Mouse (Mus musculus) stomach, embryonic 15.5 days (tissue): ENCODE results near the gene Tmed6. TPM values are rescaled to one million over a fixed set of nuclear protein-coding genes. Genes with fewer than 3 reads are reported as not detected.
A peak's percentile ranks its signal among the peaks of the same experiment; 100 is the strongest.
"Not testable (repeated sequence)": the region's sequence is repeated elsewhere in the genome, so short reads cannot be mapped to it uniquely, and the experiment has no call there.

Source experiments
- ATAC-seq: fragments of 200-750 bp; cut with Nextera tagmentation; 2 replicates; pipeline ENCODE4 v1.8.0; 2017; ENCODE audit warnings: low read depth, moderate number of reproducible peaks, moderate TSS enrichment; ENCODE audit not compliant: insufficient read depth, low FRiP score
- H3K27ac ChIP-seq: fragments of 300-500 bp; sonication (generic); 2 replicates; pipeline ENCODE4 v1.5.1; 2015; ENCODE audit warnings: mild to moderate bottlenecking, inconsistent platforms
- H3K27me3 ChIP-seq: fragments of 300-500 bp; sonication (generic); replicated peaks from 2 replicates; pipeline ENCODE4 v1.6.1; 2015; ENCODE audit warnings: inconsistent platforms
- H3K36me3 ChIP-seq: fragments of 300-500 bp; sonication (generic); 2 replicates; pipeline ENCODE4 v1.6.1; 2015; ENCODE audit warnings: inconsistent platforms
- H3K4me1 ChIP-seq: fragments of 300-500 bp; sonication (generic); 2 replicates; pipeline ENCODE4 v1.6.1; 2015; ENCODE audit warnings: inconsistent platforms
- H3K4me2 ChIP-seq: fragments of 300-500 bp; sonication (generic); 2 replicates; pipeline ENCODE4 v1.6.1; 2015; ENCODE audit warnings: mild to moderate bottlenecking, inconsistent platforms
- H3K4me3 ChIP-seq: fragments of 300-500 bp; sonication (generic); replicated peaks from 2 replicates; pipeline ENCODE4 v1.5.1; 2015; ENCODE audit warnings: inconsistent platforms
- H3K9ac ChIP-seq: fragments of 300-500 bp; sonication (generic); 2 replicates; pipeline ENCODE4 v1.6.1; 2015; ENCODE audit warnings: inconsistent platforms
- H3K9me3 ChIP-seq: fragments of 300-500 bp; sonication (generic); 2 replicates; pipeline ENCODE4 v1.6.1; 2016; ENCODE audit warnings: inconsistent platforms
- WGBS: fragments of 180-500 bp; shearing (Covaris S2); methylation state at CpG from one replicate; pipeline ENCODE4 v1.1.7; 2015; 5-methylcytosine and 5-hydroxymethylcytosine counted together
- polyA plus RNA-seq: library from polyadenylated mRNA; unstranded; fragments of >200 nt; fragmentation: Nextera tagmentation; extraction: Ambion mirVana; gene quantifications from 2 replicates; pipeline ENCODE4 v1.2.1, GENCODE M21; 2015

Tmed6 gene
- polyA plus RNA-seq: 86.6 and 115 TPM in 2 replicates

DNA sequence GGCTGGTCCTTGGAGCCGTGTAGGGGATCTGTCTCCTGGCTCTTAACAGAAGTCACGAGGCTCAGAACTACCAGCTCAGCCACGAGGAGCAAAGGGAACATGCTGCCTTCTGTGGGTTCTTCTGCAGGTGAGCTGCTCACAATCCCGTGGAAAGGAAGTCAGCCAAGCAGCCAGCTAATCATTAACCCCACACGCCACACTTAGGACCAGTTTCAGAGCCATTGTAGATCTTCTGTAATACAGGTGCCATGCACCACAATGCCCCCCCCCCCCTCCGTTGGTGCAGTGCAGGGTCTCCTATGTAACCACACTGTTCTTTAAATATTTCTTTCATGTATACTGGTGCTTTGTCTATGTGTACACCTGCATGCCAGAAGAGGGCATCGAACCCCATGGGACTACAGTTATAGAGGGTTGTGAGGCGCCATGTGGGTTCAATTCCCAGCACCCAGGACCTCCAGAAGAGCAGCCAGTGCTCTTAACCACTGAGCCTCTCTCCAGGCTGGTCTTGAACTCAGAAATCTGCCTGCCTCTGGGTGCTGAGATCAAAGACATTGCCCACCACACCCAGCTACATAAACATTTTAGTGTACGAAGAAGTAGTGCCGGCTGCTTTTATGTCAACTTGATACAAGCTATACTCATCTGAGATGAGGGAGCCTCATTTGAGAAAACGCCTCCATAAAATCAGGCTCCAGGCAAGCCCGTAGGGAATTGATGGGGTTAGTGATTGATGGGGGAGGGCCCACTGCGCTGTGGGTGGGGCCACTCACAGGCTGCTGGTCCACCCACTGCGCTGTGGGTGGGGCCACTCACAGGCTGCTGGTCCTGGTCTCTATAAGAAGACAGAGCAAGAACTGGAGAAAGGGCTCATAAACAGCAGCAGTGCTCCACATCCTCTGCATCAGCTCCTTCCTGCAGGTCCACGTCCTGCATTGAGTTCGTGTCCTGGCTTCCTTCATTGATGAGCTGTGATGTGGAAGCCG is at the start of gene Tmed6:
Tmed6 (minus strand) TSS at position 134 of the 986 bp plus-strand sequence.
- peaks cover 5% of the 10 kb centered on the region; the same call in 1 of the 2 replicates for H3K4me1 ChIP-seq
- peaks cover 15% of the 10 kb centered on the region for H3K36me3 ChIP-seq
- no peak within 1 kb of the TSS for H3K9ac ChIP-seq
- H3K9me3 ChIP-seq: no peaks in the 10 kb centered on the region
- 44% methylated on average over 17 of the region's 17 CpGs for WGBS
- no peak within 1 kb of the TSS for H3K4me2 ChIP-seq
- H3K27ac ChIP-seq: no peak within 1 kb of the TSS
- no peak within 1 kb of the TSS for H3K4me3 ChIP-seq
- peak; percentile 77 for ATAC-seq
- no peaks in the 10 kb centered on the region for H3K27me3 ChIP-seq

DNA sequence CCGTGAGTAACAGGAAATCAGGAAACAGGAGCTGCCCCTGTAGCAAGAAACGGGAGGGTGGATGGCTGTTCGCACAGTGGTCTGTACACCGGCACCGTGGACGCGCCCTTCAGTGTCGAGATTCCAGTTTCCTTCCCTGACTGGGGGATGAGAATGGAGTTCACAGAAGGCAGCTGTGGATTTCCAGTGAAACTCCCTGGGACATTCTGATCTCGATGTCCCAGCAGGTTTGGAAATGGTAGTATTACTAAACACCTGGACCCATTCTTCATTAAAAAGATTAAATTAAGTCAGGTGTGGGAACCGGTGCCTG is 49.5 kb upstream of the Tmed6 start:
- Histone ChIP-seq H3K4me3 (no peak overlapping the region), H3K4me2 (peak overlapping the region; percentile 22; the same call in 1 of the 2 replicates), H3K9ac (no peak overlapping the region), H3K9me3 (no peaks in the 10 kb centered on the region), H3K27me3 (no peaks in the 10 kb centered on the region), H3K36me3 (no peaks in the 10 kb centered on the region), H3K4me1 (peaks cover 19% of the 10 kb centered on the region), H3K27ac (no peak overlapping the region)
- ATAC-seq: no peak; the same call in 1 of the 2 replicates
- WGBS: 45% methylated on average over 10 of the region's 10 CpGs

DNA sequence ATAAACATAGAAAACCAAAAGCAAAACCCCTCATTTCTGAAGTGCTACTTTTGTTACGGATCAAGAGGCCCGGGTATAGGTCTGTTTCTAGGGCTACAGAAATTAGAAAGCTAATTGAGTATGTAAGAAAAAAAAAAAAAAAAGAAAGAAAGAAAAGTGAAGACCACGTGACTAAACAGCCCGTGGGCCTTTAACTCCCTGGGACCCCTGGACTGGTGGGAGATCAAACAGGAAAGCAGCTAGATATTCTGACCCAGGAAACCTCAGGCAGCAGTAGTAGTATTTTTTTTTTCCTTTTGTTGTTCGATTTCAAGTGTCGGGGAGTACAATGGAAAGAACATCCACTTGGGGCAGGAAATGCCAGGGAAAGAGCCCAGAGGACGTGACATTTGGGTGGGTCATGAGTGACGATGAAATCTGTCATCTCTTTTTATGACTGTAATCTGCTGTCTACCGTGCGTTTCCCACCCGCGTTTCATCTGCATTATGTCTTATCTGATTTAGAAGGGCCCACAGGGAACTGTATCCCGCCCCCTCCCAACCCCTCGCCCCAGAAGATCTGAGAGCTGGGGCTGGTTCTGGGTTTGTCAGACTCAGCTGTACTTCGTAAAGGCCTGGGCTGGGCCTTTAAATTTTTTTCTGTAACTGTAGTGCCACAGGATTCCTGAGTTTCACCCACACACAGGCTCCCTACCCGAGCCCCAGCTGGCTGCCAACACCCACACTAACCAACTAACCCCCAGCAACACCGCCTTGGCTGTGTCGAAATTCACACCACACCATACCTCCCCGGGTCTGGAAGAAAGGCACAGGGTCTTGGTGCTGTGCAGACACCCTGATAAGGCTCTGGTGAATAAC is 48.9 kb upstream of the Tmed6 start:
- Histone ChIP-seq H3K9ac (no peak overlapping the region), H3K36me3 (no peaks in the 10 kb centered on the region), H3K27ac (no peak overlapping the region), H3K9me3 (no peaks in the 10 kb centered on the region), H3K4me3 (no peak overlapping the region), H3K4me1 (peaks cover 19% of the 10 kb centered on the region), H3K27me3 (no peaks in the 10 kb centered on the region), H3K4me2 (peak overlapping the region; percentile 22)
- 39% methylated on average over 19 of the region's 19 CpGs for WGBS
- 0 out of 2 replicates have a peak, but pooled peaks have one; percentile 44 for ATAC-seq

DNA sequence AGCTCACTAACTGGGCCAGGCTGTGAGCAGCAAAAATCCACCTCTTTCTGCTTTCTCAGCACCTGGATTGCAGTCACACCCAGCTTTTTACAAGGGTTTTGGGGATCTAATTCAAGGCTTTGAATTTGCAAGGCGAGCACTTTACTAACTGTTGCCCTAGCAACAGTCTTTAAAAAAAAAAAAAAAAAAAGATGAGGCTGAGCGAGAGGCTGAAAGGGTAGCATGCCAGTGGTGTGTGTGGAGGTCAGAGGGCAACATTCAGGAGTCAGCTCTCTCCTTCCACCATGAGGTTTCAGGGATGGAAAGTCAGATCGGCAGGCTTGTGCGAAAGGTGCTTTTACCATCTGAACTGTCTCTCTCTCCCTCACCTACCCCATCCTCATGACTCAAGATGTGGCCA is 47.8 kb upstream of the Tmed6 start:
- no peak for ATAC-seq
- H3K4me3 ChIP-seq: no peak overlapping the region
- H3K36me3 ChIP-seq: no peaks in the 10 kb centered on the region

DNA sequence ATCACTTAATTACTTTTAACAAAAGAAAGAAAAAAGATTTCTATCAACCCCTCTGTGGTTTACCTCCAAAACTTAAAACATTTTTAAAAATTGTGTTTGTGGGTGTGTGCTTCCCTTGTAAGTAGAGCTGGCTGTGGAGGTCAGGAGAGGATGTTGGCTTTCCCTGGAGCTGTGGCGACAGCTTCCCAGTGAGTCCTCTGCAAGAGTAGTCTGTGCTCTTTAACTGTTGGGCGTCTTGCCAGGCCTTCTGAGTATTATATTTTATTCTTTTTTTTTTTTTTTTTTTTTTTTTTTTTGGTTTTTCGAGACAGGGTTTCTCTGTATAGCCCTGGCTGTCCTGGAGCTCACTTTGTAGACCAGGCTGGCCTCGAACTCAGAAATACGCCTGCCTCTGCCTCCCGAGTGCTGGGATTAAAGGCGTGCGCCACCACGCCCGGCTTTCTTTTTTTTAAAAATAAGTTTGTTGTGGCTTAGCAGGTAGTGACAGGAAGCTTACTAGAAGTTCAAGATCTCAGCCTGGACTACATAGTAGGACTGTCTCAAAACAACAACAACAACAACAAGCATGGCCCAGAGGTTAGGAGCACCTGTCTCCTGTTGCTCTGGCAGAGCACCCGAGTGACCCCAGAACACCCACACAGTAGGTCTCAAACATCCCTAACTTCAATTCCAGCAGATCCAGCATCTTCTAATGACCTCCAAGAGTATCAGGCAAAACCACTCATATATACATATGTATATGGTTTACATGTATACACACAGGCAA is 46.1 kb upstream of the Tmed6 start:
- 84% methylated on average over 10 of the region's 11 CpGs for WGBS
- no peaks in the 10 kb centered on the region for H3K9me3 ChIP-seq
- H3K27ac ChIP-seq: no peak overlapping the region
- no peak overlapping the region for H3K9ac ChIP-seq
- H3K4me2 ChIP-seq: no peak overlapping the region
- peaks cover 16% of the 10 kb centered on the region for H3K4me1 ChIP-seq
- no peaks in the 10 kb centered on the region for H3K36me3 ChIP-seq
- H3K4me3 ChIP-seq: no peak overlapping the region
- no peaks in the 10 kb centered on the region for H3K27me3 ChIP-seq
- ATAC-seq: no peak

More for the DNA sequence above, 47.8 kb upstream of the Tmed6 start:
- Histone ChIP-seq H3K9me3 (no peaks in the 10 kb centered on the region), H3K9ac (no peak overlapping the region), H3K4me2 (no peak overlapping the region), H3K27me3 (no peaks in the 10 kb centered on the region), H3K4me1 (peaks cover 16% of the 10 kb centered on the region), H3K27ac (no peak overlapping the region)
- WGBS: 66% methylated on average over 4 of the region's 4 CpGs

DNA sequence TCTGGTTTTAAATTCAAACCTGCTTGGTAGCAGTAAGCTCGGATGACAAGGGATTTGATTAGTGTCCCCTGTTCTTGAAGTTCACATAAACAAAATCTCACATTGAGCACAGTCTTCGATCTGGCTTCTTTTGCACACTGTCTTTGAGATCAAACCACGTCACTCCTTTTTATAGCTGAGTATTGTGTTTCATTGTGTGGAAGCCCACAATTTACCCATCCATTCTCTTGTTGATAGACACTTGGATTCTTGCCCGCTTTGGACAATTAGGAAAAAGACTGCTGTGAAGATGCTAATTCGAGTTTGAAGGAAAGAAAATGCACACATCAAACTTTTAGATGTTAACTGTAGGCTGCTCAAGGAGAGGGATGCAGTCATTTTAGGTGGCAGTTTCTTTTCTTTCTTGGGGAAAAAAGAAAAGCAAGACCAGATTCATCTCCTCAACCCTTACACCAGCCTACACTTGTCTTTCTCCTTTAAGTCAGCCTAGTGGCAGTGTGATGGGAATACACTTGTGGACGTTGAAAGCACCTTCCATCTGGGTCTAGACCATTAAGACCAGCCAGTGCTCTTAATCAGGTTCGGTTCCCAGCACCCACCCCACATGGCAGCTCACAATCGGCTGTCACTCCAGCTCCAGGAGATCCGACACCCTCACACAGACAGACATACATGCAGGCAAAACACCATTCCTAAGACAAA is 45.3 kb upstream of the Tmed6 start:
- Histone ChIP-seq H3K9me3 (no peaks in the 10 kb centered on the region), H3K4me2 (no peak overlapping the region), H3K27ac (no peak overlapping the region), H3K36me3 (no peaks in the 10 kb centered on the region), H3K27me3 (no peaks in the 10 kb centered on the region), H3K9ac (no peak overlapping the region), H3K4me1 (peaks cover 13% of the 10 kb centered on the region), H3K4me3 (no peak overlapping the region)
- ATAC-seq: no peak
- WGBS: 67% methylated on average over 9 of the region's 9 CpGs

DNA sequence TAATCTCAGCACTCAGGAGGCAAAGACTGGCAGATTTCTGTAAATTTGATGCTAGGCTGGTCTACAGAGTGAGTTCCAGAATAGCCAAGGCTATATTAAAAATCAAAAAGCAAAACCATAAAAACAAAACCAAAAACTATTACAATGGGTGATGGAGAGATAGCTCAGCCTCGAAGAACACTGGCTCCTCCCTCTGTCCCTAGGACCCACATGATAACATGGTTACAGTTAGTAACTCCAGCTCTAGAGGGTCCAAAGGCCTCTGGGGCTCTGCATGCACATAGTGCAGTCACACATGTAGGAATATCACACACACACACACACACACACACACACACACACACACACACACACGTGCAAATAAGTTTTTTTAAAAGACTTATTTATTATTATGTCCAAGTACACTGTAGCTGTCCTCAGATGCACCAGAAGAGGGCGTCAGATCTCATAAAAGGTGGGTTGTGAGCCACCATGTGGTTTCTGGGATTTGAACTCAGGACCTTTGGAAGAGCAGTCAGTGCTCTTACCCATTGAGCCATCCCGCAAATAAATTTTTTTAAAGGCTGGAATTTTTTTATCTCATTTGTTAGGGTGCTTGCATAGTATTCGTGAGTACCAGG is 44.5 kb upstream of the Tmed6 start:
- H3K4me3 ChIP-seq: no peak overlapping the region
- 77% methylated on average over 5 of the region's 5 CpGs for WGBS
- ATAC-seq: no peak

DNA sequence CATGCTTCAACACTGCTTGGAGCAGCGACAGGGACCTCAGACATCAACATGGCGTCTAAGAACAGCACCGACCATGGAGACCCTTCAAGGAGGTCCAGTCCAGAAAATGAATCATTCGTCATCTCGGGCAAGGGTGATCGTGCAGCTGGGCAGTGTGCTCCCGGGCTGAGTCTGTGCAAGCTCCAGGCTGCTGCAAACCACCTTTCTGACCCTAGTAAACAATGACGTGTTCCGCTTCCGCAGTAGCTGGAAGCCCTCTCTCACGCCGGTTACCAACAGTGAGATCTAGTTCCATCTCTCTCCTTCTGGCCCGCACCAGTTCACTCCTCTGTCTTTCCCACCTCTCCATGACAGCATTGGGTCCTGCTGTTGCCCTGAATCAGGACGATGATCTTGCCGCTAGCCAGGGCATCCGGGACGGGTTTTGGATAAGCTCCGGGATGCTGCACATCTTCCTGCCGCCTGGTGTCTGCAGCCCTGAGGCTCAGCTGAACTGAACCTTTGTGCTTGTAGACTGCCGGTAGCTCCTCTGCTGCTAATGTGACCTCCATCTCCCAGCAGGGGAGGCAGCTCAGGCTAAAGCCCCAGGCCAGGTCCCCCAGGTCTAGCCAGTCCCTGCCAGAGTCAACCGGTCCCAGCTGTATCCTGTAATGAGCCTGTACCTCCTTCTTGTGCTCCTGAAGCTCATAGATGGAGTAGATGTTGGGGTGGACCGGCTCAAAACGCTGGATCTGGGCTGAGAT is 43.7 kb upstream of the Tmed6 start:
- peak; percentile 18; the same call in 1 of the 2 replicates for ATAC-seq
- Histone ChIP-seq H3K27me3 (no peaks in the 10 kb centered on the region), H3K4me2 (peak overlapping the region; percentile 44), H3K27ac (no peak overlapping the region), H3K9me3 (no peaks in the 10 kb centered on the region), H3K4me3 (peak overlapping the region; percentile 16; the same call in 1 of the 2 replicates), H3K9ac (no peak overlapping the region), H3K36me3 (no peaks in the 10 kb centered on the region), H3K4me1 (peaks cover 6% of the 10 kb centered on the region; the same call in 1 of the 2 replicates)
- WGBS: 53% methylated on average over 23 of the region's 23 CpGs

More for the DNA sequence above, 44.5 kb upstream of the Tmed6 start:
- no peaks in the 10 kb centered on the region for H3K27me3 ChIP-seq
- H3K27ac ChIP-seq: no peak overlapping the region
- H3K9me3 ChIP-seq: no peaks in the 10 kb centered on the region
- peaks cover 13% of the 10 kb centered on the region for H3K4me1 ChIP-seq
- no peak overlapping the region for H3K4me2 ChIP-seq
- H3K36me3 ChIP-seq: no peaks in the 10 kb centered on the region
- H3K9ac ChIP-seq: no peak overlapping the region

DNA sequence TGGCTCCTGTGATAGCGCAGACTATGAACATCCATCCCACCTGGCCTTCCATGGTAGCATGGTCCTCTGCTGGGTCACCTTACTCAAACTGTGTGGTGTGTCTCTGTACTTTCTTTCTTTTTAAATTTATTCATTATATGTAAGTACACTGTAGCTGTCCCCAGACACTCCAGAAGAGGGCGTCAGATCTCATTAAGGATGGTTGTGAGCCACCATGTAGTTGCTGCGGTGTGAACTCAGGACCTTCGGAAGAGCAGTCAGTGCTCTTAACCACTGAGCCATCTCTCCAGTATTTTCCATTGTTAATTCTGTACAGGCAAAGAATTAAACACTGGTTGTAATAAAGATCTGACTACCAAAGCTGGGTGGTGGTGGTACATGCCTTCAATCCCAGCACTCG is 42.6 kb upstream of the Tmed6 start:
- not testable (repeated sequence) for H3K27me3 ChIP-seq, H3K4me1 ChIP-seq, H3K4me3 ChIP-seq, H3K27ac ChIP-seq, ATAC-seq, H3K4me2 ChIP-seq, H3K36me3 ChIP-seq, H3K9me3 ChIP-seq, H3K9ac ChIP-seq
- WGBS: 92% methylated on average over 5 of the region's 5 CpGs

DNA sequence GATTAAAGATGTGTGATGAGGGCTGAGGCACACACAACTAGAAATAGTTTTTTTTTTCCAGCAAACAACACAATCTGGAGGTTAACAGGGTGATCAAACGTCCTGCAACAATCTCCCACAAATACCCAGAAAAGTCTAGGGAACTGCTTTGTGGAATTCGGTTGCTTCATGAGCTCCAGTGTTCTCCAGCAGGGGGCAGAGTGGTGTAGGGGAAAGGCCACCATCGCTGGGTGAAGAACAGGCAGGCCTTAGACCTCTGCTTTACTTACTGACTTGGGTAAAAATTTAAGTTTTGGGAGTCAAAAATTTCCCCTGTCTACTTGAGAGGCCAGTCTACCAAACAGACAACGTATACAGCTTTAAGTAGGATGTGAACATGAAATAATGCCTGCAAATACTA is 39.1 kb upstream of the Tmed6 start:
- 0 out of 2 replicates have a peak, but pooled peaks cover 4% of the 10 kb centered on the region for H3K4me1 ChIP-seq
- H3K36me3 ChIP-seq: no peaks in the 10 kb centered on the region
- H3K9me3 ChIP-seq: no peaks in the 10 kb centered on the region
- no peak overlapping the region for H3K4me2 ChIP-seq
- ATAC-seq: no peak
- WGBS: 7% methylated on average over 4 of the region's 4 CpGs
- H3K4me3 ChIP-seq: no peak overlapping the region
- H3K27ac ChIP-seq: no peak overlapping the region
- H3K9ac ChIP-seq: no peak overlapping the region
- H3K27me3 ChIP-seq: no peaks in the 10 kb centered on the region
